Mouse (Mus musculus) cerebellum, postnatal 10 days (tissue): ENCODE results near the gene Nlgn2.
"Not testable (repeated sequence)": the region's sequence is repeated elsewhere in the genome, so short reads cannot be mapped to it uniquely, and the experiment has no call there.

Source experiments
- DNase-seq, 2 experiments: peaks; one replicate each; pipeline ENCODE4 v3.0.0; 2021; ENCODE audit warnings: mixed read lengths in 2 of 2

Nlgn2 gene

GRCm38 (mm10) chr11:69863729-69864128 lies 26.1 kb upstream of the Nlgn2 start:
- DNase-seq = not testable (repeated sequence)

GRCm38 (mm10) chr11:69858113-69858998 lies 20.8 kb upstream of the Nlgn2 start, which contains the start of gene Tnk1:
Gene Tnk1 (minus strand): TSS chr11:69858730.
- no peak for DNase-seq

- DNase-seq = peak; percentile 77 to 78
Measured at GRCm38 (mm10) chr11:69855347-69855746, 17.8 kb upstream of the Nlgn2 start.

GRCm38 (mm10) chr11:69854680-69855079 lies 17.1 kb upstream of the Nlgn2 start:
- no peak for DNase-seq

GRCm38 (mm10) chr11:69853994-69854393 lies 16.4 kb upstream of the Nlgn2 start:
- DNase-seq = no peak

- DNase-seq = no peak
Measured at GRCm38 (mm10) chr11:69850754-69851153, 13.2 kb upstream of the Nlgn2 start.

- no peak for DNase-seq
Measured at GRCm38 (mm10) chr11:69849884-69850283, 12.3 kb upstream of the Nlgn2 start.

GRCm38 (mm10) chr11:69849128-69849527 lies 11.5 kb upstream of the Nlgn2 start:
- DNase-seq = no peak

- peak; percentile 87 to 88 for DNase-seq
Measured at GRCm38 (mm10) chr11:69848021-69848420, 10.4 kb upstream of the Nlgn2 start.

- peak; percentile 53 to 64 for DNase-seq
Measured at GRCm38 (mm10) chr11:69846738-69847688, 9.4 kb upstream of the Nlgn2 start.

GRCm38 (mm10) chr11:69846198-69846680 lies 8.7 kb upstream of the Nlgn2 start, which contains the start of gene Plscr3:
Gene Plscr3 (plus strand): TSS chr11:69846376.
- DNase-seq = peak; percentile 97 to 98

GRCm38 (mm10) chr11:69838714-69839104 lies 1.1 kb upstream of the Nlgn2 start:
- DNase-seq = peak in 1 of 2 experiments; percentile 48

- DNase-seq = peak; percentile 98 to 99
Measured at GRCm38 (mm10) chr11:69837952-69838713, 549 bp upstream of the Nlgn2 start, which contains the start of gene Tmem256. Gene Tmem256 (plus strand): TSS chr11:69838514.

GRCm38 (mm10) chr11:69836703-69837576 lies 644 bp downstream of the Nlgn2 start:
- DNase-seq = peak; percentile 71 to 73

- DNase-seq = peak in 1 of 2 experiments; percentile 56
Measured at GRCm38 (mm10) chr11:69835966-69836335, 1.6 kb downstream of the Nlgn2 start.

- DNase-seq = peak in 1 of 2 experiments; percentile 50
Measured at GRCm38 (mm10) chr11:69835326-69835965, 2.1 kb downstream of the Nlgn2 start.

- DNase-seq = no peak
Measured at GRCm38 (mm10) chr11:69834001-69834549, 3.5 kb downstream of the Nlgn2 start.

GRCm38 (mm10) chr11:69833554-69833953 lies 4.0 kb downstream of the Nlgn2 start:
- DNase-seq = no peak

- DNase-seq = peak; percentile 57 to 60
Measured at GRCm38 (mm10) chr11:69828832-69829231, 8.8 kb downstream of the Nlgn2 start.

GRCm38 (mm10) chr11:69823456-69823855 lies 14.1 kb downstream of the Nlgn2 start:
- DNase-seq = peak in 1 of 2 experiments; percentile 61
